Mouse (Mus musculus) forebrain, postnatal 0 days (tissue): ENCODE data around the gene Zbtb20. TPM values are rescaled to one million over a fixed set of nuclear protein-coding genes. Genes with fewer than 3 reads are reported as not detected.

Experiments used
- ATAC-seq: fragments of 200-750 bp; cut with Nextera tagmentation; 2 replicates; pipeline ENCODE4 v1.8.0; 2017; ENCODE audit warnings: mild to moderate bottlenecking, moderate library complexity
- DNase-seq: peaks from one replicate; pipeline ENCODE4 v3.0.0-alpha.2; 2015
- H3K27ac ChIP-seq: fragments of 300-500 bp; sonication (generic); 2 replicates; pipeline ENCODE4 v1.5.1; 2014; ENCODE audit warnings: low read depth, mild to moderate bottlenecking, antibody characterized with exemption, low read length, moderate library complexity, mixed read lengths
- H3K27me3 ChIP-seq: fragments of 300-500 bp; sonication (generic); 2 replicates; pipeline ENCODE4 v1.6.1; 2014; ENCODE audit warnings: mild to moderate bottlenecking, low read length, mixed read lengths; ENCODE audit not compliant: insufficient read depth
- H3K36me3 ChIP-seq: fragments of 300-500 bp; sonication (generic); 2 replicates; pipeline ENCODE4 v1.6.1; 2014; ENCODE audit warnings: mild to moderate bottlenecking, moderate library complexity; ENCODE audit not compliant: insufficient read depth
- H3K4me1 ChIP-seq: fragments of 300-500 bp; sonication (generic); 2 replicates; pipeline ENCODE4 v1.6.1; 2014; ENCODE audit warnings: antibody characterized with exemption; ENCODE audit not compliant: insufficient read depth
- H3K4me2 ChIP-seq: fragments of 300-500 bp; sonication (generic); 2 replicates; pipeline ENCODE4 v1.6.1; 2014; ENCODE audit warnings: low read depth, mild to moderate bottlenecking, moderate library complexity
- H3K4me3 ChIP-seq: fragments of 300-500 bp; sonication (generic); 2 replicates; pipeline ENCODE4 v1.5.1; 2014; ENCODE audit warnings: low read depth, low read length, mixed read lengths
- H3K9ac ChIP-seq: fragments of 300-500 bp; sonication (generic); 2 replicates; pipeline ENCODE4 v1.6.1; 2014; ENCODE audit warnings: mild to moderate bottlenecking
- H3K9me3 ChIP-seq: fragments of 300-500 bp; sonication (generic); 2 replicates; pipeline ENCODE4 v1.6.1; 2016; ENCODE audit warnings: low read length
- CTCF ChIP-seq: sonication (generic); IDR thresholded peaks from 2 replicates; pipeline ENCODE4 v1.5.1; 2016; ENCODE audit warnings: antibody characterized with exemption, control low read depth, low read depth
- WGBS: fragments of 180-500 bp; shearing (Covaris S2); extraction: QIAGEN DNeasy Blood & Tissue Kit; methylation state at CpG from one replicate; pipeline ENCODE4 v1.1.7; 2014; 5-methylcytosine and 5-hydroxymethylcytosine counted together
- polyA plus RNA-seq: library from polyadenylated mRNA; unstranded; fragments of >200 nt; fragmentation: Nextera tagmentation; extraction: Ambion mirVana; gene quantifications from 2 replicates; pipeline ENCODE4 v1.2.1, GENCODE M21; 2015
- total RNA-seq: library from RNA; depleted of rRNA; stranded (reverse); fragments of >200 nt; gene quantifications from 2 replicates; pipeline ENCODE4 v1.2.3, GENCODE M21; 2014

Gene Zbtb20
- total and polyA plus RNA-seq, 2 experiments from 2014 or later: 63.4 to 90.9 TPM

DNA sequence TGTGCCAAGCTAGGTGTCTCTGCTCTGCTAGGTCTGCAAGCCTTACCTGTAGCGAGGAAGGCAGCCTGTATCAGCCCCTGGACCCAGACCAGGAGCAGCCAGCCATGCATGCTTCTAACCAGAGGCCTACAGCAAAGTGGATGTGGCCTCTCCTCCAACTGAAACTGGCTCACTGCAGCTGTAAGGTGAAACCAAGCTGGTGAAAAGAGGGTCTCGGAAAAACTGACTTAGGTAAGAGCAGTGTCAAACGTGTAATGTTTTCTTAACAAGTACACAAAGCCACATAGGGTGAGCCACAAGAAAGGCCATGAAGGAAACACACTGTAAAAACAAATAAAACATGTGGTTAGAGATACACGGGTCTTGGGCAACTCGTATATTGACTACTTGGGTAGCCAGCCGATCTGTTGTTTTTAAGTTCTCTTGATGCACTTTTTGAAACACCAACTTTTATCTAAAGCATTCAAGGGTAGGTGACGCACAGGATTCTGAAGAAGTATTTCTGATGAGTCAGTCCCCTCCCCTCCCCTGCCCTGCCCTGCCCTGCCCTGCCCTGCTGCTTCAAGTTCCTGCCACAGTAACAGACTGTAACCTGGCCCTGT lies 788.4 kb downstream of the Zbtb20 start, which contains the start of gene Tigit:
Gene Tigit (minus strand): TSS at position 169 of the 602 bp plus-strand sequence.
- Histone ChIP-seq H3K27ac (no peak within 1 kb of the TSS), H3K36me3 (no peaks in the 10 kb centered on the region), H3K4me1 (no peaks in the 10 kb centered on the region), H3K4me2 (no peak within 1 kb of the TSS), H3K4me3 (no peak within 1 kb of the TSS), H3K9ac (no peak within 1 kb of the TSS), H3K27me3 (no peaks in the 10 kb centered on the region), H3K9me3 (no peaks in the 10 kb centered on the region)
- WGBS: 81% methylated on average over 7 of the region's 7 CpGs
- no peak for TF ChIP-seq CTCF
- DNase-seq: no peak
- no peak for ATAC-seq

- Histone ChIP-seq H3K9me3 (no peaks in the 10 kb centered on the region), H3K9ac (no peak overlapping the region), H3K27ac (no peak overlapping the region), H3K4me3 (no peak overlapping the region), H3K27me3 (no peaks in the 10 kb centered on the region), H3K4me2 (no peak overlapping the region), H3K36me3 (no peaks in the 10 kb centered on the region), H3K4me1 (no peaks in the 10 kb centered on the region)
- ATAC-seq (no peak), DNase-seq (no peak)
- no peak for TF ChIP-seq CTCF
Measured at GRCm38 (mm10) chr16:43664861-43665260, 789.2 kb downstream of the Zbtb20 start.

GRCm38 (mm10) chr16:43668294-43668693 lies 792.6 kb downstream of the Zbtb20 start:
- no peak overlapping the region for H3K4me2 ChIP-seq
- WGBS: 96% methylated on average over 3 of the region's 3 CpGs
- H3K27me3 ChIP-seq: no peaks in the 10 kb centered on the region
- H3K4me1 ChIP-seq: no peaks in the 10 kb centered on the region
- TF ChIP-seq CTCF: no peak
- H3K36me3 ChIP-seq: no peaks in the 10 kb centered on the region
- no peak overlapping the region for H3K9ac ChIP-seq
- DNase-seq (no peak), ATAC-seq (no peak)
- no peak overlapping the region for H3K4me3 ChIP-seq
- H3K9me3 ChIP-seq: no peaks in the 10 kb centered on the region
- no peak overlapping the region for H3K27ac ChIP-seq

GRCm38 (mm10) chr16:43671972-43672371 lies 796.3 kb downstream of the Zbtb20 start:
- H3K36me3 ChIP-seq: no peaks in the 10 kb centered on the region
- H3K4me1 ChIP-seq: no peaks in the 10 kb centered on the region
- TF ChIP-seq CTCF: no peak
- no peak overlapping the region for H3K27ac ChIP-seq
- WGBS: 94% methylated on average over 1 of the region's 1 CpGs
- no peak overlapping the region for H3K4me3 ChIP-seq
- ATAC-seq (no peak), DNase-seq (no peak)
- H3K27me3 ChIP-seq: no peaks in the 10 kb centered on the region
- H3K9ac ChIP-seq: no peak overlapping the region
- no peaks in the 10 kb centered on the region for H3K9me3 ChIP-seq
- H3K4me2 ChIP-seq: no peak overlapping the region

GRCm38 (mm10) chr16:43672697-43673096 lies 797.0 kb downstream of the Zbtb20 start:
- Histone ChIP-seq H3K36me3 (no peaks in the 10 kb centered on the region), H3K9ac (no peak overlapping the region), H3K4me1 (no peaks in the 10 kb centered on the region), H3K27ac (no peak overlapping the region), H3K27me3 (no peaks in the 10 kb centered on the region), H3K4me3 (no peak overlapping the region), H3K4me2 (no peak overlapping the region), H3K9me3 (no peaks in the 10 kb centered on the region)
- DNase-seq (no peak), ATAC-seq (no peak)
- TF ChIP-seq CTCF: no peak

DNA sequence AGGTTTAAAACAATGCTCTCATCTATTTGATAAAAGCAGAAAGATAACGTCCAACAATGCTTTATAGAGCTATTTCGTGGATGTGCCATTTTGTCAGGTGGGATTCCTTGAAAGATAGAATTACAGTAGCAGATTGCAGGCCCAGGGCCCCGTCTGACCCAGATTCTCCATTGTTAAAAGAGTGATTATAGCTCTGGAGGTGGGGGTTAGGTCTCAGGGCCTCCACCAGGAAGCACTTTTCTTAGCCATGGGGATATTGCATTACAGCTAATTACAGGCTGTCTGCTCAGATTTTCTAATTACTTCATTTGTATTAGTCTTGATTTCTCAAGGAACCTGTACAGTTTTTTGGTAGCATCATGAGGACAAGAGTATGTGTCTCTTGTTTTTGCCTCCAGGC lies 798.7 kb downstream of the Zbtb20 start:
- 76% methylated on average over 3 of the region's 3 CpGs for WGBS
- Histone ChIP-seq H3K9me3 (no peaks in the 10 kb centered on the region), H3K4me3 (no peak overlapping the region), H3K27me3 (no peaks in the 10 kb centered on the region), H3K4me2 (no peak overlapping the region), H3K36me3 (no peaks in the 10 kb centered on the region), H3K4me1 (no peaks in the 10 kb centered on the region), H3K27ac (no peak overlapping the region), H3K9ac (no peak overlapping the region)
- DNase-seq (no peak), ATAC-seq (no peak)
- no peak for TF ChIP-seq CTCF

- H3K9me3 ChIP-seq: no peaks in the 10 kb centered on the region
- no peak overlapping the region for H3K4me2 ChIP-seq
- H3K27ac ChIP-seq: no peak overlapping the region
- no peak for ATAC-seq
- no peaks in the 10 kb centered on the region for H3K4me1 ChIP-seq
- DNase-seq: no peak
- H3K36me3 ChIP-seq: no peaks in the 10 kb centered on the region
- H3K27me3 ChIP-seq: no peaks in the 10 kb centered on the region
- WGBS: 76% methylated on average over 2 of the region's 2 CpGs
- TF ChIP-seq CTCF: no peak
- no peak overlapping the region for H3K4me3 ChIP-seq
- no peak overlapping the region for H3K9ac ChIP-seq
Measured at GRCm38 (mm10) chr16:43687968-43688367, 812.3 kb downstream of the Zbtb20 start.
